Mouse (Mus musculus): ENCODE measurements around the gene Srl.
A peak's percentile ranks its signal among the peaks of the same experiment; 100 is the strongest.

The Srl gene

DNA sequence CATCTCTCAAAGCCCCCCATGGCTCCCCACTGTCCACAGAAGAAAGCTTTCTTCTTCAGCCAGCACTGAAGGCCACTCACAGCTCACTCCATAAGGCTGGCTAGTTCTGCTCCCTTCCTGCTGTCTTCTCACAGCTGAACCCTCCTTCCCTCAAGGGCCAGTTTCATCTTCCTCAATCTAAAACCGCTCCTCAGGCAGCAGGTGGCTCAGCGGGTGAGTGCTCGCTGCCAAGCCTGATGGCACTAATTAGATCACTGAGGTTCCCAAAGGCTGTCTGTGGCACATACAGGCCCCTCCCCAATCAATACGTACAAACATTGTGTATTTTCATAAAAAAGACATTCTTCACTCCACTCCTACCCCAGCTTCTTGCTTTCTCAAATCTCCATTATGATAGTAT is 22.5 kb downstream of the Srl start:
- DNase-seq (ENCODE audit: low spot score in 2 of 2), result peak in 1 of 2 experiments; percentile 29

DNA sequence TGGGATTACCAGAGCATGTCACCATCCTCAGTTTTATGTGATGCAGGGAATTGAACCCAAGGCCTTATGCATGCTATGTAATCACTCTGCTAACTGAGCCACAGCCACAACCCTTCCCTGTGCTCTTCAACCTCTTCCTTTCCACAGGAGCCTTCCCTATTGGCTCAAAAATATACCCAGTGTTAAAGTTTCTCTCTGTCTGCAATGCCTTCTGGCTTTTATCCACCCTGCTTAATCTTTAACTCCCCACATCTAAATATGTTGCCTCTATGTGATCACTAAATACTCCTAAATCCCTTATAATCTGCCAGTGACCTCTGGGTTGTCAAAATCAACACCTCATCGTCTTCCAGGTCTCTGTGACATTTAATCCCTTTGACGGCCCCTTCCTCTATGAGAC is 23.7 kb downstream of the Srl start:
- DNase-seq (ENCODE audit: low spot score in 2 of 2), result no peak

DNA sequence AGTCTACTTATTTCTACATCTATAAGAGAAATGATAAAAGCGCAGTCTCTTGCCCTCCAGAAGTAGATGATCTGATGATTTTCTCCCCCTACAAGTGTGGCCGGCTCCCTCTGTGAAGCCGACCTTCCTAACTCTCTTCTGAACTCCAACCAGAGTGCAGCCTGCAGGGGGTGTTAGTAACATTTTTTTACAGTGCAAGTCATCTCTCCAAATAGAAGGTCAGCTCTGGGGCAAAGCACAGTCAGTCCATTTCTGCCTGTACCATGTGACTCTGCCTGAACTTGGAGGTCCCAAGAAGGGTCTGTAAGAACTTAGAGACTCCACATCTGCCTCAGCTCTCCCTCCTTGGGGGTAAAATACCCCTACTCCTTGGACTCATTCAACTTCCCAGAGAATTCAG is 27.2 kb downstream of the Srl start:
- no peak for DNase-seq (ENCODE audit: low spot score in 2 of 2)

- peak; percentile 68 to 73 for DNase-seq (ENCODE audit: low spot score in 2 of 2)
Measured at GRCm38 (mm10) chr16:4512661-4513438, 28.8 kb downstream of the Srl start.

DNA sequence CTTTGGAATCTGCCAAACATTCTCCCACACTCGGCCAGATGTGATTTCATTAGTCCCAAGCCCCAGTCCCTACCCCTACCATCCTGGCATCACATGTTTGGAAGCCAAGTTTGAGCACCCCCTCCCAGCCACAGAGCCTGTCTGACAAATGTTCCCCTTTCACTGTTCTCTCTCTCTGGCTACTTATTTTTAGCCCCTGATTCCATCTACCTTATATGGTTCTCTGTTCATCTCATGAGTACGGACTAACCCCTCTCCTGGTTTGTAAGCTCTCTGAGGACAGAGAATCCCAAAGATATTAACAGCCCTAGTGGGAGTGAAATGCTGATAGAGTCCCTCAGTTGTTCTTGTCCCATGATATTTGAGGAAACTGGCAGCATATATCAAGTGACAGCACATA is 30.2 kb downstream of the Srl start:
- no peak for DNase-seq (ENCODE audit: low spot score in 2 of 2)

DNA sequence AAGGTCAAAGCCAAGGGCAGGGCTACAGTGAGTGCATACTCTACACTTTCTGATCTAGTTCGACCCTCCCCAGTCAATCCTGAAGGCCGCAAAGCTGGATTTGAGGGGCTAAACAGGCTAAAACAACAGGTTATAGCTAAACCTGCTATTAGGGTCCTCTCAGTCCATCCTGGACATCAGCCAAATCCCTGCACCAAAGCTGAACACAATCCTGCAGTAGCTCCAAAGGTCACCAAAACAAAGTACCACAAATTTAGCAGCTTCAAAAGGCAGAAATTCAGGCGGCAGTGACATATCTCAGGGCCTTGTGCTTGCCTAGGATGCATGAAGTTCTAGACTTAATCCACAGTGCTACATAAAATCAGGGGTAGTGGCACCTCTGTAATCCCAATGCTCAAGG is 35.4 kb downstream of the Srl start:
- DNase-seq (ENCODE audit: low spot score in 2 of 2), result no peak

GRCm38 (mm10) chr16:4503495-4503894 is 38.1 kb downstream of the Srl start:
- DNase-seq (ENCODE audit: low spot score in 2 of 2), result no peak

DNA sequence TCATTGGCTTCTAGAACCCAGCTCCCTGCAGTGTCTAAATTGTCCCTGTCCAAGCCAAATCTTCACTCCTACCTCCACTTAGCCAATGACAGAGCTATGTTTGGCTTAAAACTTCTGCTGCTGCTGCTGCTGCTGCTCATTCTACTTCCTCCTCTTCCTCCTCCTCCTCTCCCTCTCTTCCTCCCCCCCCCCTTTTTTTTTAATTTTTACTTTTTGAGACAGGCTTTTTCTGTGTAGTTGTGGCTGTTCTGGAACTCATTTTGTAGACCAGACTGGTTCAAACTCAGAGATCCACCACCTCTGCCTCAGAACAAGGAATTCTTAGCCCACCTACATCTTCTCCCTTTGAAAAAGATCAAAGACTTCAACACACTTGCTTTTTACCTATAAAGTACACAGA is 39.0 kb downstream of the Srl start:
- no peak for DNase-seq (ENCODE audit: low spot score in 2 of 2)

DNA sequence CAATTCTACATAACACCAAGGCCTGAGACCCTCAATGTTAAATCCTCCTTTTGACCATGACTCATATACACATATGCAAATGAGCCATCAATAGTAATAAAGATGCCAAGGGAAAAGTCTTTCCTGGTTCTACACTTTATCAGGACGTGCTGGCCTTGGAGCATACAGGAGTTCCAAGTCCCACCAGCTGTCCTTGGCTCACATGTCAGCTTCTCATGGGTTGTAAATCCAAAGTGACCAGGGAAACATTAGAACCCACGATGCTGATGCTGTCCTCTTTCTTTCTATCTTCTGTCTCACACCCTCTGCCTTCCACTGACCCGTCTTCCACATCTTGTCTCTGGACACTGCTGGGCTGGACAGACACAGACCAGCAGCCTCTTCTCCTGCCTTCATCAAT is 39.9 kb downstream of the Srl start:
- DNase-seq (ENCODE audit: low spot score in 2 of 2), result no peak

DNA sequence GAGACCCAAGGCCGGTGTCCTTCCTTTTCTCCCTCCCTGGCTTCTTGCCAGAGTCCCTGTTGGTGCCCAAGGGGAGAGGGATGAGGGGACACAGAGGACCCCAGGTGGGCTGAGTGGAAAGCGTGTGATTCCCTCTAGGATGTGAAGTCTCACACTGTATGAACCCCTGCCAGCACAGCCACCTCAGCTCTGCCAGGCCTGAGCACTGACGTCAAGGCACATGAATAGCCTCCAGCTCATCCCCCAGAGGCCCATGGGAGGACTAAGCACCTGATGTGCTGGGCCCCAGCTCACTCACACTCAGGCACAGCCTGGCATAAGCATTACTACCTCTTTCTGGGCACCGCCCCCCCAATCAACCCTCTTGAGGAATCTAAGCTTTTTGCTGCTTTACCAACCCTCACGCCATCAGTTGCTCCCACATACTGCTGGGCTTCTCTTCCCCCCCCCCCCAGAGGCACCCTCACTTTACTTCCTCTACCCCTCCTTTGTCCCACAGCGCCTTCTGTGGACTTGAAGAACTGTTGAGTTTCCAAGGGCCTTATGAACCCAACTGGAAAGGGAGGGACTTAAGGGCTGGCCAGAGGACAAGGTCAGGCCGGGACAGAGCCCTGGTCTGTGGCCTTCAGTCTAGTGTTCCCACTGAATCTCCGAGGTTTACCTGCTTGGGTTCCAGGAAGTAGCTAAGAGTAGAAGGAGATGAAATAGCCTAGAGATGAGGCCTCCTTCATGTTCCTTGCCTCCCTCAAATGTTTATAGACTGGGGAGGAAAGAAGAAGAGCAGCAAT is 40.8 kb downstream of the Srl start:
- DNase-seq (ENCODE audit: low spot score in 2 of 2), result no peak

DNA sequence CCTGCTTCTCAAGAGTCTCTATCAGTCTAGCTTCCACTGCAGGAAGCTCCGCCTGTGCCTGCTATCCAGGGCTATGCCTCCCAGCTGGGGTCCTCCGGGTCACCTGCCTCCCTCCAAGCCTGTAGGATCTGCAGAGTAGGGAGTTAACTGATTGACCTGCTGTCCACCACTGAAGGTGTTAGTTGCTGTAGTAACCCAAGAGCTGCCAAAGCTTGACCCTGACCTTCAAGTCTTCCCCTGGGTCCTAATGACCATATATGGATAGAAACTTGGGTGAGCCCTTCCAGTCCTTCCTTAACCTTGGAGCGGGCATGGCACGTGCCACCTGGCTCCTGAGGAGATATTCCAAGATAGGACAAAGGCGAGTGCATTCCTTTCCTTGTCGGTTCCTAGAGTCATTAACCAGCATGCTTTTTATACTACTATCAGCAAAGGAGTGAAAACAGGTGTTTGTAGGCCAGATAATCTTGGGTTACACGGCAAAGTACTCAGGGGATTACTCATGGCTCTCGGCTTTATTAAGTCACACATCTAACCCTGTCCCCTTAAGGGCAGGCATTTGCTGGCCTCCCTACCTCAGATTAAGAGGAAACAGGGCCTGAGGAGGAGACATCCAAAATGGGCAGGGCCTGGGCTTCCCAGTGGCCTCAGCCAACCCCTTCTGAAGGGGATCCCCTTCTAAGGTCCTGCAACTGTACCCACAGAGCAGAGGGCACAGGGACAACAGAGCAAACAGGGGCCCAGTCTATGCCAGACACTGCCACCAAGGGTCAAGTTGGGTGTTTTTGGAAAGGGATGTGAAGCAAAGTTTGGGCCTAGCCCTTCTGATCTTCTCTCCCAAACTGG is 43.6 kb downstream of the Srl start:
- DNase-seq (ENCODE audit: low spot score in 2 of 2), result no peak

DNA sequence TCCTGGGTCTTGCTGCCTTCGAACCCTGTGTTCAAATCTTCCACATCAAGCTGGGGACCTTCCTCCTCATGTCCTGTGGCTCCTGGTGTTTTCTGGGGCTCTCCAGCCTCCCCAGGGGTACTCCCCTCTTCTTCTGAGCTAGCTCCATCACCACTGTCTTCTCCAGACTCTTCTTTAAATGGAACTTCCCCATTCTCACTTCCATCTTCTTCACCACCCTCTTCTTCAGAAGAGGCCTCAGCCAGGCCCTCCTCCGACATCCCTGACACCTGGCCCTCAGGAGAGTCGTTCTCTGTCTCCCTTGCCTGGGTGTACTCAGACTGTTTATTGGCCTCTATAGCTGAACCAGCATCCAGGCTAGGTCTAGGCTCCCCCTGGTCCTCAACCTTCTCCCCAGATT is 45.1 kb downstream of the Srl start:
- DNase-seq (ENCODE audit: low spot score in 2 of 2), result no peak

DNA sequence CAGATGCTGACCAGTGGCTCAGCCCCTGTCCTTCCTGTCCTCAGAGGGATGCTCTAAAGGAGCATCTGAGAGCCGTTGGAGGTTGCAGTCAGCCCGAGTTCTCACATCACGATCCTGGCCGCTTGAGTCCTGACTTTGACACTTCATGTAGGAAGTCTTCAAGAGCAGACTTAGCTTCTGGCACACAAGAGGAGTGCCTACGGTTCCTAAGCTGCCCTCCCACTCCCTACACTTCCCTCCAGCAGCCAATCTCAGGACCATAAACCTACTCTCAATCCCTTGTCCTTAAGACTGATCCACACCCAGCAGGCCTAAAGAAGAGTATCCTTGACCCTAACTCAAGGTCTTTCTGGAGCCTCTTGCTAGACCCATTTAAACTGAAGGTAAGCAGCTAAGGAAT is 45.8 kb downstream of the Srl start:
- DNase-seq (ENCODE audit: low spot score in 2 of 2), result peak; percentile 44 to 62

DNA sequence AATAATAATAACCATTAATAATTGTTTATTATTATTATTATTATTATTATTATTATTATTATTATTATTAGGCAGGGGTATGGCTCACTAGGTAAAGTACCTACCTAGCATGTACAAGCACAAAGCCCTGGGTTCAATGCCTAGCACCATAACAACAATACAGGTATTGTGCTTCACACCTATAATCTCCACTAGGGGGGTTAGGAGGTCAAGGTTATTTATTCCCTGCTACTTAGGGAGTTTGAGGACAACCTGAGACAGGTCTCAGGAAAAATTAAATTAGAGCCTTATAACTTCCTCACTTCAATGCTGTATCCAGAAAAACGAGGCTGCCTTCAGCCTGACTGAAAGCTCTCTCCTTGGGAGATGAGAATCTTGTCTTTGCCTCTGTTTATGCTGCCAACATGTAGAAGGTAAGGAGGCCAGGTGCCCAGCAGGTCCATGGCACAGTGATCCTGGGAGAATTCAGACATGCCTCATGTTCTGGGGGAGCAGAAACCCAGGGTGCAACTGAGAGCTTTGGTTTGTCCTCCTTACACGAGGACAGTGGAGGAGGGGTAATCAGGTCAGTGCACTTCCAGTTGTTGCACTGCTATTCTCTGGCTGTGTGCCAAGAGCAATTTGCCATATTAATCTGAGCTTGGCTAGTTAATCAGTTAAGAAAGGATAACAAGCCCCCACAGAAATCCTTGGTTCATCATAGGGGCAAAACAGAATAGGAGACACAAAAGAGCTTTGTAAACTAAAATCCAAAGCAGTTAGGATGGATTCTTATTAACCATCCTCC is 48.6 kb downstream of the Srl start:
- DNase-seq (ENCODE audit: low spot score in 2 of 2), result no peak

- DNase-seq (ENCODE audit: low spot score in 2 of 2), result peak; percentile 91 to 94
Measured at GRCm38 (mm10) chr16:4489114-4489624, 52.4 kb downstream of the Srl start.

GRCm38 (mm10) chr16:4480616-4481265 is 60.9 kb downstream of the Srl start:
- peak; percentile 63 to 81 for DNase-seq (ENCODE audit: low spot score in 2 of 2)

- no peak for DNase-seq (ENCODE audit: low spot score in 2 of 2)
Measured at GRCm38 (mm10) chr16:4477591-4478215, 63.9 kb downstream of the Srl start.

GRCm38 (mm10) chr16:4474882-4475803 is 66.5 kb downstream of the Srl start:
- peak; percentile 95 for DNase-seq (ENCODE audit: low spot score in 2 of 2)
